Mouse (Mus musculus): ENCODE data around the gene Eepd1.

Gene Eepd1

DNA sequence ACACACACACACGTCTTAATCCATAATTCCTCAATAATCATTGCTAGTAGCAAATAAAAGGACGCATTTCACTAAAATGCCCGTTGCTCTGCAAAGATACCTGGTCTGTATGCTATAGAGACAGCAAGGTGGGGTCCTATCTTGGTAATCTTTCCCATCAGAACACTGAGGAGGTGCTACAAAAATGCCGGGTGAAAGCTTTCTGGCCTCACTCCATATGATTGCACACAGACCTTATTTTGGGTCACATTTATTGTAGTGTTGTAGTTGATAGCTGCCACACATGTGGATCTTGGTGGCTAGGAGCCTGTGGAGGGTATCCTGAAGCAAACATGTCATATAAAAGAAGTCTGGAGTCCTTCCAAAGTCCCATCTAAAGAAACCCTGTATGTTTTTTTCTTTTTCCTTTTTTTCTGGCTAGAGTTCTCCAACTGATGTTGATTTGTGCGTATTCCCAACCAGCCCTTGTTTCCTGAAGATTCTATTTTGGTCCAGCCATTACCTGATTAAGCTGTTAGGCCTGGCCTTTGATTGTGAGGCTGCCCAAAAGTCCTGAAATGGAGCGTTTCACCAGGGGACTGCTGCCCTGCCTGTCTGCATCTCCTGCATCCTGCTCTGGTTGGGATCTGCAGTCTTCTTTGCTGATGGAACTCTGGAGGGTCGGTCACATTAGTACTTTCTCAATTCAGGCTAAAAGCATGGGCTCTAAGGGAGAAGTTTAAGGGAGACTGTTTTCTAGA, 8.0 kb downstream of the Eepd1 start:
- DNase-seq (ENCODE audit: low read depth, low spot score) = no peak

DNA sequence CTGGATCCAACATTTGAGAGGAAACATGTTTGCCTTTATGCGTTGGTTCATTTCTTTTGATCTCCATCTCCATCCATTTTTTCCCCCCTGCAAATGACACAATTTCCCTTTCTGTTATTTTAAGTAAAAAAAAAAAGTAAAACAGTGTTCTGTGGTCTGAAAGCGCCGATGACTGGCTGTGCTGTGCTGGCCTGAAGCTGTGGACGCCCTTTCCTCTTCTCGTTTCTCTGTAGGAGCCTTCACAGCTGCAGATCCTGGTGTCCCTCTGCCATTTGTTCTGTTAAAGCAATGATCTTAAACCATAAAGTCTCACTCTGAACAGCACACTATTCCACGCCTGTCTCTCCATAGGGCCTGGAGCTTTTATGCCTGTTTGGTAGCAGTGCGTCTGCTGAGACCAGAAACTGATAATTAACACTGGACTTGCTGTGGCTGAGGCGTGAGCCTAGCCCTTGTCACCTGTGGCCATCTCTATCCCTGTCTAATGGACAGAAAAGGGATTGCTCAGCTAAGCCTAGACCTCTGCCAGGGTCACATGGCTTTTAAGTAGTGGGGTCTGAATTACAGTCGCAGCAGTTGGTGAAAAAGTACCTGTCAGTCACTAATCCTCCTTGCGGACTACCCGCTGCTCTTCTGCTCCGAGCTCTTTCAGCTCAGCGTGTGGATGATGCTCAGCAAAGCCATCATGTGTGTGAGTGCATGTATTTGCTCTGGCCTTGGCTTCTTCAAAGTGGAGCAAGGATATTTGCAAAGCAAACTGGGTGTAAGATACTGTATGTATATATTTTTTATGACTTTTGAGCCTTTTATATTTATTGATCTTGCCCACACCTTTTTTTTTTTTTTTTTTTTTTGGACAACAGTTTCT, 9.2 kb downstream of the Eepd1 start:
- no peak for DNase-seq (ENCODE audit: low read depth, low spot score)

DNA sequence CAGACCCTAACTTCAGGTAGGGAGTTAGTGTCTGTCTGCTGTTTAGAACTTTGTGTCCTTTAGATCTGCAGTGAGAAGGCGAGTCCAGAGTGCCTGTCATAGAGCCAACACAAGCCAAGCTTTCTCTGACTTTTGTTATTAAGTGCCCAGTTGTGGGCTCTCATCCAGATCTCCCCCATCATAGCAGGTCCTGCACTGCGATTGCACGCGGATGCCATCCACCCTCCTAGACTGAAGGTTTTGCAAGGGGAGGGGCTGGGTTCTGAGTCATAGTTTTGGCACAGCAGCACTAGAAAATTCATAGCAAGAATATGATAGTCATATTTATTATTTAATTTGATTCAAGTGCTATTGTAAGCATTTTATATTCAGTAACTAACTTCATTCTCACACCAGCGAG, 12.6 kb downstream of the Eepd1 start:
- no peak for DNase-seq (ENCODE audit: low read depth, low spot score)

DNA sequence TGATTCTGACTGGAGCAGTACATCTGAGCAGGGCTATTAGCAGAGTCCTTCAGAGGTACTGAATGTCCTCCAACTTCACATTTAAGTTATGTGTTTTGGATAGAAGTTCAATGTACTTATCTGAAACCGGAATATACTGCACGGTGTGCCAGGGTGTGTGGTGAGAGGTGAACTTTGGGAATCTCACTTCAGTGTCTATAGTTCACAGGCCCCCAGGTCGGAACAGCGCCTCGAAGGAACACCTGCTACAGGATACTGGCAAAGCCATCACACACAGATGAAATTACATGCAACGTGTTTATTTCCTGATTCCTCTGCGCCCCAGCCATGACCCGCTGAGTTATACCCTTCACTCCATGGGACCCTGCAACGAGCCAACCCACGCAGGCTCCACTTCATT, 14.3 kb downstream of the Eepd1 start:
- no peak for DNase-seq (ENCODE audit: low read depth, low spot score)

DNA sequence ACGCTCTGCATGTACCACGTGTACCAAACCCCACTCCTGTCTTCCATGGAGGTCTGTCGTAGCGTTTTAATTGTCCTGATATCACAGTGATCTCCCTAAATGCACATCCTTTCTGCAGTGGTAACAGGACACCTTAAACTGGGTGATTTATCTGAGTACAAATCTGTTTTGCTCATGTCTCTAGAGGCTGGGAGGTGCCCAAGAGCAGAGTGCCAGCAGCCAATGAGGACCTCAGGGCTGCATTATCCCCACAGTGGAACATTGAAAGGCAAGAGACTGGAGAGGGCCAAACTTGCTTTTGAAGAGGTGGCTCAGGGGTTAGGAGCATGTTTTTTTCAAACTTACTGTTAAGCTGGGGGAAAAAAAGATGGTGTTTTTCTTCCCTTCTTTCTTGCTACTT, 14.8 kb downstream of the Eepd1 start:
- no peak for DNase-seq (ENCODE audit: low read depth, low spot score)

DNA sequence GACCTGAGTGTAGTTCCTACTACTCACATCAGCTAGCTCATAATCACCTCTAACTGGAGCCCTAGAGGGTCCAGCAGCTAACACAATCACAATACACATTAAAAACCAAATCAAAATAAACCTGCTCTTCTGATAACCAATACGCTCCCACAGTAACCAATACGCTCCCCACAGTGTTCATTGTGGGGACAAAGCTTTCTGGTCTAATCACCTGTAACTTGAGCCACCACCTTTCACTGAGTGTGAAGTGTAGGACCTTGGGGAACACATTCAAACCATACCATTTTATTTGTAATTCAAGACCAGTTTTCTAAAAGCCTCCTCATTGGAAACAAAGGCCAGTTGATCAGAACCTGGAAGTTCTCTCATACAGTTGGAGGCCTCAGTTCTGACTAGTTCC, 15.4 kb downstream of the Eepd1 start:
- no peak for DNase-seq (ENCODE audit: low read depth, low spot score)

DNA sequence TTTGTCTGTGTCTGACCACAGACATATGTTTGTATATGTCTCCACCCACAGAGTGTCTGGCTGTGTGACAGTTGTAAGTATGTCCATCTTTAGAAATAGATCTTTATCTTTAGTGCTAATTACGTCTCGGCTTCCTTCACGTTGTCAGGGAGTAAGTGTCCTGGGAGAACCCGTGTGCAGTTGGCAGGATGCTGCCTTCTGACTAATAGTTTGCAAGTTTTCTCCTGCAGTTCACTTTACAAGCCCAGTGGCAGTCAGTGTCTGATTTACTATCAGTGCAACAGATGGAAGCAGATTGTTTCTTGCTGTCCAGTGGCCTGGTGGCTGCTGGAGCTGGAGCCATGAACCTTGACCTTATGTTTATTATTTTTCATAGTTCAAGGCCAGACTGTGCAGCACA, 17.4 kb downstream of the Eepd1 start:
- DNase-seq (ENCODE audit: low read depth, low spot score) = no peak

DNA sequence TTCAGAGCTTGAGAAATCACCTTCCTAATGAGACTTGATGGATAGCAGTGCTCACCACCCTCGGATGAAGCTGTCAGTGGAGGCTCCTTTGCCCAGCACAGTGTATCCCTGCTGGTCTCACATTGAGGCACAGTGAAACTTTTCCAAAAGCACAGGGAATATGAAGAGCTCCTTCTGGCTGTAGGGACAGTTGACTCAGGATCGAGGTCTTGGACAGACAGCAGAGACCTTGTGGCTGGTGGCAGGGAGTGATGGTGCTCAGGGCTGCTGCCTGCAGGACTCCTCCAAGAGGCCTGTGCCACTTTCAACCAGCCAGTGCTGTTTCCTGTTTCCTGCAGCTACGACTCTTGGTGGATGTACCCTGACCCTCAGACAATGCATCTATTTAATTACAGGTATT, 18.0 kb downstream of the Eepd1 start:
- no peak for DNase-seq (ENCODE audit: low read depth, low spot score)

DNA sequence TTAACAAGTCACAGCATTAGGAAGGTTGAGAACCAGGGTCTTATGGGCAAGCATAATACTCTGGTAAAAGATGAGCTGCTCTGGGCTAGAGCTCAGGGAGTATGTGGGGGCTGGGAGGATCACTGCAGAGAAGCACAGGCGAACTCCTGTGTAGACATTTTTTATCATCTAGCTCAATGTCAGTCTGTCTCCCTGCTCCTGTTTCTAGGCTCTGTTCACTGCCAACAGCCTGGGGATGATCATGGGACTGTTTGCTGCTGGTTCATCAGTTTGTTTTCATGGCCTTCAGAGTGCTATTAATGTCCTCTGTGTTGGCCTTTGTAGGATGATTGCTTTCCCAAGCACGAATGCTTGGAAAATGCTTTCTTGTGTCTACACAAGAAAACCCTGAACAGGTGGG, 18.7 kb downstream of the Eepd1 start:
- no peak for DNase-seq (ENCODE audit: low read depth, low spot score)

DNA sequence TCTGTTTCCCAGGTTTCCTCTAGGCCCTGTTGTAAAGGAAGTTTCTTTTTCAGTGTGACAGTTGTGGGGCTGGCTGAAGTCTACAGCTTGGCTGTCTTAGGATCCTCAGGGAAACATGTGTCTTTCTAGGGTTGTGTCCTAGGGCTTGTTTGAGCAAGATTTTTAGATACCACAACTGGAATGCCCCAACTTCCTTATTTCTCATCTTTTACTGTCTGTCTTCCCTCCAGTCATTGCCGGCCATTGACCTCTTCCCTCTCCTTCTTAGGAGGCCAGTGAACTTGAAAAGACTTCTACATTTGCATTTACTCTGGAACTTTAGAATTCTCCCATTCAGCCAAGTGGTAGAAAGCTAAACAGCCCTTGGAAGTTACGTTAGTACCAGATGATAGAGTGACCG, 27.5 kb downstream of the Eepd1 start:
- DNase-seq (ENCODE audit: low read depth, low spot score) = no peak

DNA sequence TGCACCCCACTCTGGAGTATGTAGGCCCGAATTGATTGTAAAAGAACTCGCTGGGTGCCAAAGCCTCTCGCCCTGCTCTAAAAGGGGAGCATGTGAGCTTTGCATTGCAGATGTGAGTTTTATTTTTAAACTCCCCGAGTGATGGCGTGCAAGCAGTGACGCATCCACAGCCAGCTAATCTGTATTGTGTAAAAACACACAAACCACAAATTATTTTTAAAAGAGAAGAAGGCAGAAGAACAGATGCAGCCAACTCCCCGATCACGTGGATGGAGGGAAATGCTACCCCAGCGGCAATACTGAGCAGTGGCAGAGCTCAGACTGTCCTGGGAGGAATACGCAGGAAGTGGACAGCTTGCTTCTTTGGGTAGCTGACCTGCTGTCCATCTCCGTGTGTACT, 29.2 kb downstream of the Eepd1 start:
- DNase-seq (ENCODE audit: low read depth, low spot score) = no peak

DNA sequence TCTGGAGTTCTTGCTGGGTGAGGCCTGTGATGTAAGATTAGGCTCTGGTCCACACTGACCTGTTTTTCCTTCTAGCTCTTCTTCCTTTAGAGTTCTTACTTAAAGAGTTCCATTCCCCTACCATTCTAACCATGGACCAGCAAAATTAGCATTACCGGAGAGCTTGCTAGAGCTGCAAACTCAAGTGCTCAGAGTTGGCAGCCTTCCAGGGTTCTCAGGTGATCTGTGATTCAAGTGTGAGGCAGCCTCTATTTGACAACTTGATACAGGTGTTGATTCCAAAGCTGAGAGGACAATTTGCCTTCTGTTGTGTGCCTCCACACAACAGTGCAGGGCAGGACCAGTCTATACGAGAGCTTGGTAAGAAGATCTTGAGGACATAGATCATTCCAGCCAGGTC, 31.7 kb downstream of the Eepd1 start:
- DNase-seq (ENCODE audit: low read depth, low spot score) = no peak

DNA sequence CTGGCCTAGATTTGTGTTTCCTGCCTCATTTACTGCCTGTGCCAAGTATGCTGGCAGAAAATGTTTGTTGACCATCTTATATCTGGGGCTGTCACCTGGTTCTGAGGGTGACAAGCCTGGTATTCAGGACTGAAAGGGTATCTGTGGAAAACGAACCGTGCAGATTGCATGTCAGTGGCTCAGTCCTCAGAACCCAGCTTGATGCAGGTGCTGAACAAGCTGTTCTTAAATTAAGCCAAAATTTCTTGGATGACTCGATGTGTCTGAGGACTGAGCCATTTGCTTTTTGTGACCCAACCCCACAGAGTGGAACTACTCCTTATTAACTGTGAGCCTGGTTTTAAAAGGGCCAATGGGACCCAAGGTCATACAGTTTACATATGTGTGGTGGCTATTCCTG, 32.2 kb downstream of the Eepd1 start:
- no peak for DNase-seq (ENCODE audit: low read depth, low spot score)

DNA sequence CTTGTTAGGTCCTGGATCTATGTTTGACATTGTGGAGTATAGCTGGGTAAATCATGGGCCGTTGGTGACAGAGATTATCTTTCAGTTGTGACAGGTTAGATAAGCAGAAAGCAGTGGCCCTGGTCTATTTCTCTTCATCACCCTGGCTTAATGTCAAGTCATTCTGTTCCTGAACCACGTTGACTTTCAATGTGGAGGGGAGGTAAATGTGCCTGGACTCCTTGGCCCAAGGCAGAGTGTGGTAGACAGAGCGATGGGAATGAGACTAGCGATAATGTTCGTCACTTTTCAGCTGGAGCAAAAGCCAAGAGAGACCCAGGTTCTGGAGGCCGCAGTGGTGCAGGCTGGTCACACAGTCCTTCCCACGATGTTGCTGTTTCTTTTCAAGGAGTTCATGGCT, 35.3 kb downstream of the Eepd1 start:
- DNase-seq (ENCODE audit: low read depth, low spot score) = no peak

DNA sequence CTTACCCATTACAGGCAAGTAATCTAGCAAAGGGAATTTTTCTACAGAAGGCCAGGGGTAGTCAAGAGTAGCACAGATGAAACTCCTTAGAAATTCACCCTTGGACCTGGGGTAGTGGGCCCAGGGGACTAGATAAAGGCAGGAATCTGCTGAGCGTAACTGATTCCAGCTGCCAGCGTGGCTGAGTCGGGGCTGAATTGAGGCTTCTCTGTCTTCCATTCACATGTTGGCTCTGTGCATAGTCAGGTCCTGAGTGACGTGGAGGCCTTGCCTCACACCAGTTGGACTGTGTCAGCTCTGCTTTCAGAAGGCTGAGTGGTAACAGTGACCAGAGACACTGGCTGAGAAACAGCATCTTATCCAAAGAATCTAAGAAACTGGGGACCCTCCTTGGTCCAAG, 36.6 kb downstream of the Eepd1 start:
- no peak for DNase-seq (ENCODE audit: low read depth, low spot score)

DNA sequence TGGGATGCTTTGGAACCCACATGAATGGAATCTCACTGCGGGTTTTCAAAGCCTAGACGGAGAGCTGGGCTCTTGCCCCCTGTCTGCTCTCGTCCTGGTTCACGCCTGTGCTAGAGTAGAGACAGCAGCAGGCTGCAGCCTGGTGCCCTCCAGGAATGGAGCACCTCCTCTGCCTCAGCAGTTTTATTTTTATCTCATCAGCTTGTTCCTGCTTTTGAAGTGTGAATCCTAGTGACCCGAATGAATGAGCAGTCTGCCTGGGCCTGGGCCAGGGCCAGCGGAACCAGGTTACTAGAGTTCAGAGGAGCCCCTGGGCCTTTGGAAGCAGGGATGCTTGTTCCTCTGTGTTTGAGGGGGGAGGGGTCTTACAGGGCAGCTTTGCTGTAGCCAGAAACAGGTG, 37.8 kb downstream of the Eepd1 start:
- no peak for DNase-seq (ENCODE audit: low read depth, low spot score)

DNA sequence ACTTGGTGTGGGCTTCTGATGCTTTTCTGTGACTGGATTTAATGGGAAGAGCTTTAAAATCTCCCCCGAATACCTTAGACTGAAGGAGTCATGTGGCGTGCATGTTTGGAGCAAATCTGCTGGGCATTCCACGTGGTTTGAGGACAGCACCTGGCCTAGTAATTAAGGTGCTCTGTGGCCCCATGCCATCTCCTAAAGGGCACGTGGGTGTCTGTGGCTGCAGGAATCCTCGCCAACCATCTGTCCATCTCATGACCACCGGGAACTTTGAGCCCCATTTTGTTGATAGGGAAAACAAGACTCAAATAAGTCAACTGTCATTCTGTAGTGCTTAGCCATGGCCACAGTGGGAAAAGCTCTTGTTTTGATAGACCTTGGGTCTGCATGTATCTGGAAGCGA, 39.5 kb downstream of the Eepd1 start:
- no peak for DNase-seq (ENCODE audit: low read depth, low spot score)

DNA sequence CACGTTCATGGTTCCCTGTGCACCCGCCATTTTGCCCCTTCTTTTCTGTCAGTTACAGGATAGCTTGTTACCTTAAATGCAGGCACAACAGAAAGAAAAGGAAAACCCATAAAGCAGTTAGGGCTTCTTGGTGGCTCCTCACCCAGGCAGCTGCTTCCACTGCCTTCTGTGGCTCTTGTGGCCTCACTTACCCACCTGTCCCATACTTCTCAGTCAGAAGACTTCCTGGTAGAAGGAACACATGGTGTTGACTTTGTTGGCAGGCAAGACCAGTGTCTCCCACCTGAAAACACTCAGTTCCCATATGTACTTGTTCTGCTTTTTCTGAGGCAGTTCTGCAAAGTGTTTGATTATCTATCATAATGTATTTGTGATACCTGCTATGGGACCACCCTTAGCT, 40.5 kb downstream of the Eepd1 start:
- no peak for DNase-seq (ENCODE audit: low read depth, low spot score)

DNA sequence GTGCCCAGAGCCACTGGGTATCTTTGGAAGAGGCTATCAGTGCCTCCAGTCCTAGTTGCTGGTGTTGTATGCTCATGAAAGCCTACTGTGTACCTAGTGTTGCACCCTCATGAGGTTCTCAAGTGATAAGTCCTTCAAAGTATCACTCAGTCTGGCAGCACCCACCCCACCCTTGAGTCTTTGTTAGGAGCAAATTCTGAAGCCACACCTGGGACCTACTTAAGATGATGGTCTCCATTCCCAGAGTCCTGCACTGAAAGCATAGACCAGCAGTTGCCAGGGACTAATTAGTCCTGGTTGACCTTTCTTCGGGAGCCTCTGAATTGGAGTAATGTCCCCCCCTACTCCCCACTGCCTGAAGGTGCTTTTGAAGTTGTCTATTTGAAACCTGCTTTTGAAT, 45.2 kb downstream of the Eepd1 start:
- DNase-seq (ENCODE audit: low read depth, low spot score) = no peak

DNA sequence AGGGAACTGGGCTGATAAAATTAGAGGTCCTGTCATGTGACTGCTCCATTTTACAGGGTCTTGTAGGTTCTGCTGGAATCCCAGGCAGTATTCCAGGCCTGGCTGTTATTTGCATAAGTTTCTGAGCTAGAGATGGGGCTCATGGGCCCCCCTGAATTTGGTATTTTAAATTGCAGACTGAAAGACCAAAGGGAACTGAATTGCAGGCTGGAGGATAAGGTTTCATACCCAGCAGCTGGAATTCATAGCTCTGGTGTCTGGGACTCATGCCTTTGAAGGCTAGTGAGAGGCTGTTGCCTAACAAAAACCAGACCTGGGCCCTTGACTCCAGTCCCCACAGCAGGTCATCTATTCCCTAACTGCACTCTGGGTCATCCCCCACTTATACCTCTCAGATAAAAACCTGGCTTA, 45.6 kb downstream of the Eepd1 start:
- DNase-seq (ENCODE audit: low read depth, low spot score) = no peak

DNA sequence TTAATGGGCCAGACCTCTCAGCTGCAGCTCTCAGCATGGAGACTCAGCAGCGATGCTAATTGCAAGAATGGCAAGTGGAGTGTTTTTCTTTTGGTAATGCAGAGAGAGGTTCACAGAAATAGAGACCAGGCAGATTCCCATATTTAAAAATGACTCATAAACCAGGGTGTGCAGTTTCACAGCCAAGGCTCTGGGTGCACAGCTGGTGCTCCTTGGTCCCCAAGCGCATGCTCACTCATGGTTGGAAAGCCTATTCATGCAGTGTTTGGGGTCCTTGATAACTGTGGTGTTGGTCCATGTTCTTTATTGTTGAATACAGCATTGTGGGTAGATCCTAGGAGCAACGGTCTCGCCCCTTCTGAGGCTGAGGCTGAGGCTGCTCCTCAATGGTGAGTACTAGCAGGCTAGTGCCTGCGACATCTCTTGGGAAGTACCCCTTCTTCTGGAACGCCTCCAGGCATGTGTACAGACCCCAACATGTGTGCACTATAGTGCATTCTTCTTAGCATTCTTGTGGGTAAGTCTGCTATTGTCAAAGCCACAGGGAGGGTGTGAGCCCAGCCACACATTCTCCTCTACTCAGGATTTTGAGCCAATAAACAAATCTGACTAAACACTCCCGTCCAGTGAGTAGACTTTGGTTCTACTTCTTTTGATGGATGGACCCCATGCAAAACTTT, 46.2 kb downstream of the Eepd1 start:
- DNase-seq (ENCODE audit: low read depth, low spot score) = no peak

DNA sequence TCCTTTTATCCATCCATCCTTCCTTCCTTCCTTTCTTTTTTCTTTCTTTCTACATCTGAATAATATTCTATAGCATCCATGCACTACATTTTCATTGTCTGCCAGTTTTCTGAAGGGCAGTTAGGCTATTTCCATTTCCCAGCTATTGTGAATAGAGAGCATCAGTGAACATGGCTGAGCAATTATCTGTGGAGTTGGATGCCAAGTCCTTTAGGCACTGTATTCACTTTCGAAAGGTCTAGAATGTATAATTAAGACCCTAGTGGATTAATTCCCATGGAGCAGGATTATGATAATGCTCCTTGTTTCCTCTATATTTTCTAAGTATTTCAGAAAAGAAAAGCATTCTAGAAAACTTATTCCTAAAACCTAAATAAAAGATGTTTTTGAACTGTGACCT, 50.3 kb downstream of the Eepd1 start:
- DNase-seq (ENCODE audit: low read depth, low spot score) = no peak

DNA sequence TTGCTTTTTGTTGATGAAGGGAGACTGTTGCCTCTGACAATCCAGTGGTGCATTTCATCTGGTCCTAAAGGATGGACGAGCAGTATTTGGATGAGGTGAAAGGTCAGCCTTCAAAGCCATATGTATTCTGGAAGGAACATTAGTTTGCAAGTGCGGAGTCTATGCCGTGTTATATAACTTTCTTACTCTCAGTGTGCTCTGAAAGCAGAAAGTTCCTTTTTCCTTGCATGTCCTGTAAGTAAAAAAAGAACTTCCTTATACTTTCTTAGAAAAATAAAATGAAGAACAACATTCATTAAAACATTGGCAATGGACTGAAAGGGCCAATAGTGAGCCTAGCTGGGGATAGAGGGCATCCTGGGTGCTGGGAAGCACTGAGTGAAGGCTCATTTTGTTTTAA, 50.8 kb downstream of the Eepd1 start:
- no peak for DNase-seq (ENCODE audit: low read depth, low spot score)

Measured in WW6 (cell line).